In the genomic region with DNA sequence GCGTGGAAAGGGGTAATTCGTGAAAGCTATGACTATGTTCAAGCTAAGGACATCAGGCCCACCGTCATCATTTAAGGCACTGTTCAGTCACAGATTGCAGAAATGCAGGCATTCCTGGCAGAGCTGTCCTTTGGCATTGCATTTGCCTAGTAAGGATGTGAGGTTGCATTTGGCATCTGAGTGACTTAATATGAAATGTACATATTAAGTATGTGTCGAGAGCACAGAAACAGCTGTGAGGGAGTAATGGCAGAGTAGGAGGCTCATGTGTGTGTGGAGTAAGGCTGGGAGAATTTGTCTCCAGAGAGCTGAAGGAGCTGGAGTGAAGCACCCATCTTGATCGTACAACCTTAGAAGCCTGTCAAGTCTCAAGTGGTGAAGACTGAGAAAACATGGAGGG, we compare ENCODE assay signal across 26 mouse cellular contexts.
A peak's percentile ranks its signal among the peaks of the same experiment; 100 is the strongest.
DNase-seq lines count a peak whose midpoint lies in the region; ATAC-seq lines count a peak whose summit lies in the region.
"Had no signal": no experiment of that assay in that cellular context is flagged by ENCODE, and none has a peak within 500 bp of the region (broad histone marks: within the 10 kb centered on the region; RNA-seq: fewer than 3 reads in every experiment).

No protein-coding gene starts in this region.

- ATAC-seq in forebrain, embryonic 14.5 days, result no peak; the same call in 1 of the 2 replicates
- ATAC-seq in forebrain, embryonic 11.5 days (replicated peaks; ENCODE audit: low FRiP score), result no peak
- peak; percentile 57; the same call in 1 of the 2 replicates for ATAC-seq in lung, embryonic 16.5 days (ENCODE audit: low read depth)
- ATAC-seq: forebrain, embryonic 15.5 days; hindbrain, embryonic 16.5 days; intestine, embryonic 15.5 days had no signal

- H3K36me3 ChIP-seq in forebrain, embryonic 14.5 days (ENCODE audit: control insufficient read depth, insufficient read depth, low read length), result no peaks in the 10 kb centered on the region
- H3K36me3 ChIP-seq in forebrain, embryonic 11.5 days (ENCODE audit: control insufficient read depth, insufficient read depth, low read length), result no peaks in the 10 kb centered on the region
- no peaks in the 10 kb centered on the region for H3K36me3 ChIP-seq in lung, embryonic 16.5 days (ENCODE audit: control insufficient read depth, insufficient read depth, low read length)
- H3K36me3 ChIP-seq: embryonic facial prominence, embryonic 10.5 days; embryonic facial prominence, embryonic 13.5 days; forebrain, embryonic 15.5 days; hindbrain, embryonic 10.5 days; hindbrain, embryonic 13.5 days; intestine, embryonic 15.5 days had no signal

- H3K4me2 ChIP-seq in forebrain, embryonic 14.5 days (ENCODE audit: low read length), result no peak overlapping the region
- H3K4me2 ChIP-seq in forebrain, embryonic 11.5 days (ENCODE audit: low read depth, low read length, severe bottlenecking), result no peak overlapping the region
- no peak overlapping the region for H3K4me2 ChIP-seq in lung, embryonic 16.5 days (ENCODE audit: low read depth, low read length)
- H3K4me2 ChIP-seq: embryonic facial prominence, embryonic 13.5 days; forebrain, embryonic 15.5 days; heart, embryonic 11.5 days; hindbrain, embryonic 13.5 days; intestine, embryonic 15.5 days had no signal

- WGBS in forebrain, embryonic 14.5 days, result 83% methylated on average over 5 of the region's 5 CpGs
- WGBS in forebrain, embryonic 11.5 days, result 91% methylated on average over 5 of the region's 5 CpGs
- WGBS in lung, embryonic 16.5 days, result 57% methylated on average over 5 of the region's 5 CpGs

- no peak overlapping the region for H3K4me3 ChIP-seq in forebrain, embryonic 14.5 days (ENCODE audit: low read depth, low read length)
- H3K4me3 ChIP-seq in forebrain, embryonic 11.5 days (ENCODE audit: low read depth, low read length), result no peak overlapping the region
- H3K4me3 ChIP-seq in lung, embryonic 16.5 days (ENCODE audit: low read length), result no peak overlapping the region
- H3K4me3 ChIP-seq: embryonic facial prominence, embryonic 10.5 days; embryonic facial prominence, embryonic 13.5 days; erythroblast, embryonic 14.5 days; forebrain, embryonic 15.5 days; heart, adult 2 months; hindbrain, embryonic 10.5 days; hindbrain, embryonic 13.5 days; intestine, embryonic 15.5 days had no signal

- no peaks in the 10 kb centered on the region for H3K27me3 ChIP-seq in forebrain, embryonic 14.5 days (replicated peaks; ENCODE audit: control insufficient read depth, insufficient read depth, low read length)
- H3K27me3 ChIP-seq in forebrain, embryonic 11.5 days (ENCODE audit: control insufficient read depth, insufficient read depth, low read length), result no peaks in the 10 kb centered on the region
- H3K27me3 ChIP-seq in lung, embryonic 16.5 days (ENCODE audit: control insufficient read depth, insufficient read depth, low read depth, low read length), result no peaks in the 10 kb centered on the region
- H3K27me3 ChIP-seq: embryonic facial prominence, embryonic 13.5 days; forebrain, embryonic 15.5 days; hindbrain, embryonic 13.5 days; intestine, embryonic 15.5 days had no signal

- no peaks in the 10 kb centered on the region for H3K4me1 ChIP-seq in forebrain, embryonic 14.5 days (ENCODE audit: control insufficient read depth, insufficient read depth, low read length)
- H3K4me1 ChIP-seq in forebrain, embryonic 11.5 days (replicated peaks; ENCODE audit: control insufficient read depth, insufficient read depth, low read length), result no peaks in the 10 kb centered on the region
- H3K4me1 ChIP-seq in lung, embryonic 16.5 days (replicated peaks; ENCODE audit: control insufficient read depth, insufficient read depth, low read length), result no peaks in the 10 kb centered on the region
- H3K4me1 ChIP-seq: embryonic facial prominence, embryonic 10.5 days; embryonic facial prominence, embryonic 13.5 days; forebrain, embryonic 15.5 days; hindbrain, embryonic 10.5 days; hindbrain, embryonic 13.5 days; intestine, embryonic 15.5 days had no signal

- H3K9me3 ChIP-seq in forebrain, embryonic 14.5 days (replicated peaks; ENCODE audit: control insufficient read depth, low read length), result no peaks in the 10 kb centered on the region
- no peaks in the 10 kb centered on the region for H3K9me3 ChIP-seq in forebrain, embryonic 11.5 days (ENCODE audit: control insufficient read depth, low read length)
- H3K9me3 ChIP-seq in lung, embryonic 16.5 days (ENCODE audit: control insufficient read depth, low read length), result no peaks in the 10 kb centered on the region
- H3K9me3 ChIP-seq: embryonic facial prominence, embryonic 10.5 days; embryonic facial prominence, embryonic 13.5 days; forebrain, embryonic 15.5 days; hindbrain, embryonic 10.5 days; hindbrain, embryonic 13.5 days; intestine, embryonic 15.5 days had no signal

- no peak overlapping the region for H3K27ac ChIP-seq in forebrain, embryonic 14.5 days (ENCODE audit: low read depth, low read length)
- no peak overlapping the region for H3K27ac ChIP-seq in forebrain, embryonic 11.5 days (ENCODE audit: low read depth, low read length)
- no peak overlapping the region for H3K27ac ChIP-seq in lung, embryonic 16.5 days (ENCODE audit: low read length)
- H3K27ac ChIP-seq: embryonic facial prominence, embryonic 10.5 days; embryonic facial prominence, embryonic 13.5 days; forebrain, embryonic 15.5 days; heart, adult 2 months; hindbrain, embryonic 10.5 days; hindbrain, embryonic 13.5 days; intestine, embryonic 15.5 days had no signal

- peak; percentile 74 for DNase-seq in forebrain, embryonic 14.5 days (ENCODE audit: low spot score)
- DNase-seq in forebrain, embryonic 11.5 days (ENCODE audit: low spot score), result no peak
- DNase-seq in layer of hippocampus, adult 18-20 months (ENCODE audit: low spot score in 2 of 2), result peak; percentile 1 to 2
- no peak for DNase-seq in layer of hippocampus, postnatal 10 days (ENCODE audit: low spot score in 2 of 2)
- DNase-seq in lung, postnatal 4 days, result no peak
- DNase-seq: adrenal gland, postnatal 10 days; adrenal gland, postnatal 36 days; cerebellum, adult 11-12 months; cerebellum, adult 8-10 months; cerebellum, postnatal 10 days; cerebellum, postnatal 36 days; embryo, embryonic 11 days; gastrocnemius, postnatal 10 days; gastrocnemius, postnatal 36 days; heart, adult 2 months; heart, postnatal 36 days had no signal

- H3K9ac ChIP-seq in forebrain, embryonic 14.5 days (ENCODE audit: low read length), result no peak overlapping the region
- no peak overlapping the region for H3K9ac ChIP-seq in forebrain, embryonic 11.5 days (ENCODE audit: low read length)
- no peak overlapping the region for H3K9ac ChIP-seq in lung, embryonic 16.5 days (ENCODE audit: low read length)
- H3K9ac ChIP-seq: embryonic facial prominence, embryonic 13.5 days; forebrain, embryonic 15.5 days; hindbrain, embryonic 13.5 days; intestine, embryonic 15.5 days had no signal

Comparison
In these comparisons a context has a peak if more than half of its experiments do, and no peak if none do; other contexts are left out.
1. DNase-seq: peak in forebrain, embryonic 14.5 days (single experiment) and layer of hippocampus, adult 18-20 months (2 of 2); none in forebrain, embryonic 11.5 days (single experiment), layer of hippocampus, postnatal 10 days (0 of 2) and lung, postnatal 4 days (0 of 2).